Mouse (Mus musculus) forebrain, embryonic 15.5 days (tissue): ENCODE results near the gene Ehbp1l1. TPM values are rescaled to one million over a fixed set of nuclear protein-coding genes. Genes with fewer than 3 reads are reported as not detected.
A peak's percentile ranks its signal among the peaks of the same experiment; 100 is the strongest.

Experiments used
- ATAC-seq: fragments of 200-750 bp; cut with Nextera tagmentation; replicated peaks from 2 replicates; pipeline ENCODE4 v1.8.0; 2017; ENCODE audit warnings: mild to moderate bottlenecking, moderate TSS enrichment, moderate library complexity
- H3K27ac ChIP-seq: fragments of 300-500 bp; sonication (generic); replicated peaks from 2 replicates; pipeline ENCODE4 v1.5.1; 2015; ENCODE audit warnings: mild to moderate bottlenecking, inconsistent platforms
- H3K27me3 ChIP-seq: fragments of 300-500 bp; sonication (generic); 2 replicates; pipeline ENCODE4 v1.6.1; 2015; ENCODE audit warnings: inconsistent platforms
- H3K36me3 ChIP-seq: fragments of 300-500 bp; sonication (generic); 2 replicates; pipeline ENCODE4 v1.6.1; 2015; ENCODE audit warnings: mild to moderate bottlenecking, inconsistent platforms
- H3K4me1 ChIP-seq: fragments of 300-500 bp; sonication (generic); 2 replicates; pipeline ENCODE4 v1.6.1; 2015; ENCODE audit warnings: inconsistent platforms
- H3K4me2 ChIP-seq: fragments of 300-500 bp; sonication (generic); replicated peaks from 2 replicates; pipeline ENCODE4 v1.6.1; 2015; ENCODE audit warnings: mild to moderate bottlenecking, inconsistent platforms
- H3K4me3 ChIP-seq: fragments of 300-500 bp; sonication (generic); 2 replicates; pipeline ENCODE4 v1.5.1; 2015; ENCODE audit warnings: mild to moderate bottlenecking, inconsistent platforms
- H3K9ac ChIP-seq: fragments of 300-500 bp; sonication (generic); replicated peaks from 2 replicates; pipeline ENCODE4 v1.6.1; 2015; ENCODE audit warnings: mild to moderate bottlenecking, inconsistent platforms
- H3K9me3 ChIP-seq: fragments of 300-500 bp; sonication (generic); 2 replicates; pipeline ENCODE4 v1.6.1; 2016; ENCODE audit warnings: inconsistent platforms
- WGBS: fragments of 180-500 bp; shearing (Covaris S2); methylation state at CpG from one replicate; pipeline ENCODE4 v1.1.7; 2015; ENCODE audit warnings: mixed read lengths; 5-methylcytosine and 5-hydroxymethylcytosine counted together
- polyA plus RNA-seq: library from polyadenylated mRNA; unstranded; fragments of >200 nt; fragmentation: Nextera tagmentation; extraction: Ambion mirVana; gene quantifications from 2 replicates; pipeline ENCODE4 v1.2.1, GENCODE M21; 2015

Gene Ehbp1l1
- polyA plus RNA-seq: 11.1 and 13.3 TPM in 2 replicates

- Histone ChIP-seq H3K9me3 (no peaks in the 10 kb centered on the region), H3K4me2 (peak within 1 kb of the TSS; percentile 99), H3K9ac (peak within 1 kb of the TSS; percentile 99), H3K4me1 (peaks cover 59% of the 10 kb centered on the region), H3K27ac (0 out of 2 replicates have a peak within 1 kb of the TSS, but pooled peaks have one; percentile 11), H3K4me3 (peak within 1 kb of the TSS; percentile 96), H3K27me3 (no peaks in the 10 kb centered on the region), H3K36me3 (peaks cover 39% of the 10 kb centered on the region)
- ATAC-seq: no peak
- WGBS: 14% methylated on average over 49 of the region's 49 CpGs
Observed at GRCm38 (mm10) chr19:5725767-5726515, at the start of gene Ehbp1l1. TSS of gene Ehbp1l1 (minus strand) at chr19:5726317.

GRCm38 (mm10) chr19:5770925-5771860, 45.1 kb upstream of the Ehbp1l1 start, which contains the start of gene Scyl1:
TSS of gene Scyl1 (minus strand) at chr19:5771419.
- WGBS: under 1% methylated on average over 64 of the region's 64 CpGs
- peak; percentile 96 for ATAC-seq

GRCm38 (mm10) chr19:5770311-5770710, 44.2 kb upstream of the Ehbp1l1 start:
- Histone ChIP-seq H3K4me2 (peak overlapping the region; percentile 85), H3K27ac (peak overlapping the region; percentile 79), H3K4me1 (peaks cover 21% of the 10 kb centered on the region), H3K36me3 (peaks cover 28% of the 10 kb centered on the region), H3K9ac (peak overlapping the region; percentile 83), H3K27me3 (no peaks in the 10 kb centered on the region), H3K4me3 (peak overlapping the region; percentile 91), H3K9me3 (no peaks in the 10 kb centered on the region)
- no peak for ATAC-seq
- 43% methylated on average over 9 of the region's 9 CpGs for WGBS

More at GRCm38 (mm10) chr19:5770925-5771860, 45.1 kb upstream of the Ehbp1l1 start, which contains the start of gene Scyl1:
- Histone ChIP-seq H3K4me2 (peak within 1 kb of the TSS; percentile 85), H3K27ac (peak within 1 kb of the TSS; percentile 79), H3K36me3 (peaks cover 20% of the 10 kb centered on the region), H3K9ac (peak within 1 kb of the TSS; percentile 83), H3K9me3 (no peaks in the 10 kb centered on the region), H3K4me1 (peaks cover 21% of the 10 kb centered on the region), H3K27me3 (no peaks in the 10 kb centered on the region), H3K4me3 (peak within 1 kb of the TSS; percentile 91)

- H3K4me1 ChIP-seq: peaks cover 21% of the 10 kb centered on the region
- no peak overlapping the region for H3K4me2 ChIP-seq
- H3K4me3 ChIP-seq: no peak overlapping the region
- no peak for ATAC-seq
- no peaks in the 10 kb centered on the region for H3K27me3 ChIP-seq
- no peak overlapping the region for H3K9ac ChIP-seq
- H3K9me3 ChIP-seq: no peaks in the 10 kb centered on the region
- 85% methylated on average over 4 of the region's 4 CpGs for WGBS
- peaks cover 53% of the 10 kb centered on the region for H3K36me3 ChIP-seq
- no peak overlapping the region for H3K27ac ChIP-seq
Observed at GRCm38 (mm10) chr19:5767271-5767670, 41.2 kb upstream of the Ehbp1l1 start.

GRCm38 (mm10) chr19:5763163-5763562, 37.0 kb upstream of the Ehbp1l1 start:
- Histone ChIP-seq H3K27me3 (no peaks in the 10 kb centered on the region), H3K9ac (no peak overlapping the region), H3K4me3 (no peak overlapping the region), H3K9me3 (no peaks in the 10 kb centered on the region), H3K27ac (no peak overlapping the region), H3K4me1 (no peaks in the 10 kb centered on the region), H3K36me3 (peaks cover 81% of the 10 kb centered on the region), H3K4me2 (no peak overlapping the region)
- no peak for ATAC-seq
- WGBS: 96% methylated on average over 6 of the region's 6 CpGs

DNA sequence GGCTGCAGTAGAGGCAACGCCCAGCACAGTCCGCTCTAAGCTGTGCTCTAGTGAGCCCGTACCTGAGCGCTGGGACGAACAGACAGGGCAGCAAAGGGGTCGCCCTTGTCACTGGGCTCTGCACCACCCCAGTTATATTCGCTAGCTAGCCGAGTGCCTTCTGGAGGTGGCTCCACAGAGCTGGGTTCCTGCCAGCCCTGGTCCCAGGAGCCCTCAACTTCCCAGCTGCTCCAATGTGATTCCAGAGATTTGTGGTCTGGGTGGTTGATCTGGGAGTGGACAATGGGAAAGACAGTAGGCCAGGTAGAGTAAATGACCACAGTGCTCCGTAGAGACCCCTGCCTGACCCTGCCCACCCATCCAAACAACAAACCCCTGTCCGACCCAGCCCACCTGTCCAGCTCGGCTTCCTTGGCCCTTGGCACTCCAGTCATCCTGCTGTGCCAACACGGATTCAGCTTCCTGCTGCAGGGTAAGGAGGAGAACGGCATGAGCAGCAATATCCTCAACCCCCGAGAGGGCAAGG, 32.8 kb upstream of the Ehbp1l1 start:
- Histone ChIP-seq H3K4me2 (no peak overlapping the region), H3K27ac (no peak overlapping the region), H3K4me1 (peaks cover 12% of the 10 kb centered on the region), H3K9ac (no peak overlapping the region), H3K27me3 (peaks cover 25% of the 10 kb centered on the region; the same call in 1 of the 2 replicates), H3K36me3 (peaks cover 57% of the 10 kb centered on the region), H3K9me3 (no peaks in the 10 kb centered on the region), H3K4me3 (no peak overlapping the region)
- ATAC-seq: no peak
- 91% methylated on average over 14 of the region's 14 CpGs for WGBS

GRCm38 (mm10) chr19:5756991-5757636, 31.0 kb upstream of the Ehbp1l1 start:
- WGBS: 16% methylated on average over 36 of the region's 36 CpGs
- Histone ChIP-seq H3K4me3 (0 out of 2 replicates have a peak overlapping the region, but pooled peaks have one; percentile 2), H3K27ac (no peak overlapping the region), H3K4me1 (peaks cover 12% of the 10 kb centered on the region), H3K27me3 (peaks cover 25% of the 10 kb centered on the region; the same call in 1 of the 2 replicates), H3K36me3 (peaks cover 45% of the 10 kb centered on the region), H3K9me3 (no peaks in the 10 kb centered on the region), H3K9ac (peak overlapping the region; percentile 13; the same call in 1 of the 2 replicates), H3K4me2 (peak overlapping the region; percentile 30)
- ATAC-seq: peak; percentile 13; the same call in 1 of the 2 replicates

DNA sequence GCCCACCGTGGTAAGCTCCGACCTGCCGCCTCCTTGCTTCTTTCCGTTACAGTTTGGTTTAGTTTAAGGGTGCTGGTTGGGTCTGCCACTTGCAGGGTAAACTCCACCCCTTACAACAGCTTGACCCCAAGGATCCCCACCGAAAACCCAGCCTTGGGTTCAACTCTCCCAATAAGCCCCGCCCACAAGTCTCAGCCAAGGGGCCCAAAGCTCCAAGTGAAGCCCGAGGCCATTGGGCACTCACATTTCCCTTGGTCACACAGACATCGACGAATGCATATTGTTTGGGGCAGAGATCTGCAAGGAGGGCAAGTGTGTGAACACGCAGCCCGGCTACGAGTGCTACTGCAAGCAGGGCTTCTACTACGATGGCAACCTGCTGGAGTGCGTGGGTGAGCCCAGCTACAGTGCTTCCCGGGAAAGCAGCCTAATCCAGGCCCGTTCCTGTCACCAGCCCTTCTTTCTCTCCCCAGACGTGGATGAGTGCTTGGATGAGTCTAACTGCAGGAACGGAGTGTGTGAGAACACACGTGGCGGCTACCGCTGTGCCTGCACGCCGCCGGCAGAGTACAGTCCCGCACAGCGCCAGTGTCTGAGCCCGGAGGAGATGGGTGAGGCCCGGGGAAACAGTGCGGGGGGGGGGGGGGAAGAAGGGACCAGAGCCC, 30.3 kb upstream of the Ehbp1l1 start:
- H3K9ac ChIP-seq: peak overlapping the region; percentile 13; the same call in 1 of the 2 replicates
- no peak overlapping the region for H3K27ac ChIP-seq
- peak overlapping the region; percentile 30 for H3K4me2 ChIP-seq
- H3K9me3 ChIP-seq: no peaks in the 10 kb centered on the region
- peak; percentile 64; the same call in 1 of the 2 replicates for ATAC-seq
- H3K36me3 ChIP-seq: peaks cover 42% of the 10 kb centered on the region
- peaks cover 17% of the 10 kb centered on the region for H3K4me1 ChIP-seq
- 0 out of 2 replicates have a peak overlapping the region, but pooled peaks have one; percentile 2 for H3K4me3 ChIP-seq
- 9% methylated on average over 29 of the region's 29 CpGs for WGBS
- peaks cover 26% of the 10 kb centered on the region for H3K27me3 ChIP-seq

DNA sequence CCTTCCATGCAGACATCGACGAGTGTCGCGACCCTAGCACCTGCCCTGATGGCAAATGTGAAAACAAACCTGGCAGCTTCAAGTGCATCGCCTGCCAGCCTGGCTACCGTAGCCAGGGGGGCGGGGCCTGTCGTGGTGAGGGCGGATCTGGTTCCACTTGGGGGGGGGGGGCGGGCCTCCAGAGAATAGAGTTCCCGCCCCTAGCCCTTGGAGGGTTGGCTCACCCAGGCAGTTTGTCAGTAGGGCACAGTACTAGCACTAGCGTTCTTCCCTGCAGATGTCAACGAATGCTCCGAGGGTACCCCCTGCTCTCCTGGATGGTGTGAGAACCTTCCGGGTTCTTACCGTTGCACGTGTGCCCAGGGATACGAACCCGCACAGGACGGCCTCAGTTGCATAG, 25.6 kb upstream of the Ehbp1l1 start:
- Histone ChIP-seq H3K4me2 (no peak overlapping the region), H3K9ac (no peak overlapping the region), H3K4me1 (peaks cover 17% of the 10 kb centered on the region), H3K36me3 (no peaks in the 10 kb centered on the region), H3K27me3 (peaks cover 34% of the 10 kb centered on the region), H3K4me3 (no peak overlapping the region), H3K9me3 (no peaks in the 10 kb centered on the region), H3K27ac (no peak overlapping the region)
- no peak for ATAC-seq
- WGBS: 9% methylated on average over 20 of the region's 20 CpGs

- Histone ChIP-seq H3K36me3 (no peaks in the 10 kb centered on the region), H3K27me3 (peaks cover 27% of the 10 kb centered on the region), H3K9me3 (no peaks in the 10 kb centered on the region), H3K27ac (no peak overlapping the region), H3K4me3 (no peak overlapping the region), H3K4me1 (peaks cover 19% of the 10 kb centered on the region), H3K9ac (no peak overlapping the region), H3K4me2 (no peak overlapping the region)
- WGBS: 13% methylated on average over 22 of the region's 22 CpGs
- no peak for ATAC-seq
Observed at GRCm38 (mm10) chr19:5750951-5751350, 24.8 kb upstream of the Ehbp1l1 start.

- 80% methylated on average over 6 of the region's 6 CpGs for WGBS
- Histone ChIP-seq H3K27me3 (peaks cover 28% of the 10 kb centered on the region), H3K9ac (no peak overlapping the region), H3K27ac (no peak overlapping the region), H3K4me2 (no peak overlapping the region), H3K4me1 (peaks cover 29% of the 10 kb centered on the region), H3K36me3 (no peaks in the 10 kb centered on the region), H3K9me3 (no peaks in the 10 kb centered on the region), H3K4me3 (no peak overlapping the region)
- no peak for ATAC-seq
Observed at GRCm38 (mm10) chr19:5749476-5749875, 23.4 kb upstream of the Ehbp1l1 start.
